Mouse (Mus musculus) testis, adult 2 months (tissue): ENCODE results near the gene Slc9a8. TPM values are rescaled to one million over a fixed set of nuclear protein-coding genes. Genes with fewer than 3 reads are reported as not detected.

ENCODE experiments used
- H3K27ac ChIP-seq: fragments of 200-500 bp; 2 replicates; pipeline ENCODE4 v1.5.1; 2012; ENCODE audit warnings: low read depth, low read length; ENCODE audit not compliant: control insufficient read depth, insufficient read depth
- H3K27me3 ChIP-seq: fragments of 200-500 bp; 2 replicates; pipeline ENCODE4 v1.6.1; 2012; ENCODE audit warnings: mild to moderate bottlenecking, low read length, moderate library complexity; ENCODE audit not compliant: control insufficient read depth, insufficient read depth
- H3K36me3 ChIP-seq: fragments of 200-500 bp; 2 replicates; pipeline ENCODE4 v1.6.1; 2012; ENCODE audit warnings: mild to moderate bottlenecking, low read length; ENCODE audit not compliant: control insufficient read depth, insufficient read depth
- H3K4me1 ChIP-seq: fragments of 200-500 bp; 2 replicates; pipeline ENCODE4 v1.6.1; 2012; ENCODE audit warnings: low read length; ENCODE audit not compliant: control insufficient read depth, insufficient read depth
- H3K4me3 ChIP-seq: fragments of 200-500 bp; 2 replicates; pipeline ENCODE4 v1.5.1; 2012; ENCODE audit warnings: low read depth, mild to moderate bottlenecking, low read length, moderate library complexity, mixed read lengths; ENCODE audit not compliant: control insufficient read depth
- CTCF ChIP-seq: fragments of 200-500 bp; IDR thresholded peaks from 2 replicates; pipeline ENCODE4 v1.5.1; 2012; ENCODE audit warnings: low read depth, mild to moderate bottlenecking, inconsistent platforms, low read length, moderate library complexity; ENCODE audit not compliant: control insufficient read depth, insufficient read depth, insufficient replicate concordance
- POLR2A ChIP-seq: fragments of 200-500 bp; IDR thresholded peaks from 2 replicates; pipeline ENCODE4 v1.6.1; 2012; ENCODE audit warnings: low read depth, mild to moderate bottlenecking, inconsistent platforms, low read length, moderate library complexity; ENCODE audit not compliant: control insufficient read depth
- polyA plus RNA-seq: library from polyadenylated mRNA; depleted of rRNA; stranded (reverse); fragments of >200 nt; gene quantifications from 2 replicates; pipeline ENCODE4 v1.2.3, GENCODE M21; 2012; rRNA removed

The Slc9a8 gene
- 53.5 and 63.4 TPM in 2 replicates for polyA plus RNA-seq

DNA sequence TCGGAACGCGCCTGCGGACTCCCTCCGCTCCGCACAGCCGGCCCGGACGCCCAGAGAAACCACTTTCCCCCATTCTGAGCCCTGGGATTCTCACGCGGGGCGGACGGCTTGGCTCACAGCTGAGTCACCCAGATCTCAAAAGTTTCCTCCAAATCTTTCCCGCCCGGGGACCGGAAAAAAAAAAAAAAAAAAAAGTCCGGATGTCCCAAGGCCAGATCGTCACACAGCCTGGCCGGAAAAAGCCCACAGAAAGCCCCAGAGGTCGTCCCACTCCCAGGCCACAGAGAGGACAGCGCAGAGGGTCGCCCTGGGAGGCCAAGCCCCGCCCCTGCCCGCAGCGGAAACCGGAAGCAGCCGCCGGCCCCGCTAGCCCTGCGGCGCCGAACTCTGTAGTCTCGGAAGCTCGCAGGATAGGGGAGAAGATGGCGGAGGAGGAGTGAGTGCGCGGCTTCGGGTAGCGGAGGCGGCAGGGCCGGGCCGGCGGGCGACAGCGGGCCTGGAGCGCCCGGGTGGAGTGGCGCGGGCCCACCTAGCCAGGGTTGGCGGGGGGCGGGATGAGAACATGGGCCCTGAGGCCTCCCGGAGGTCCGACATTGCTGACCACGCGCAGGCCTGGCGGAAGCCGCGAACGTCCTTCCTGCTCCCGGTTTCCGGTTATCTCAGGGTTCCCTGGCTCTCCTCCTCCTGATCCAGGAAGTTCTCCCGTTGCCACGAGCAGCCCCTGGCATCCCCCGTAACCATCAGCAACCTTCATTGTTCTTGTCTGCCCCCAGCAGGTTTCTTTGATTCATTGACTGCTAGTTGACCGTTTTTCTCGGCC, at the start of gene Slc9a8:
TSS of gene Slc9a8 (plus strand) at position 383 of the 820 bp plus-strand sequence.
- peaks cover 8% of the 10 kb centered on the region for H3K36me3 ChIP-seq
- peak within 1 kb of the TSS; percentile 93 for H3K27ac ChIP-seq
- H3K4me1 ChIP-seq = peaks cover 9% of the 10 kb centered on the region
- peak within 1 kb of the TSS; percentile 90 for H3K4me3 ChIP-seq
- no peaks in the 10 kb centered on the region for H3K27me3 ChIP-seq
- peak; percentile 74 for TF ChIP-seq POLR2A
- no peak for TF ChIP-seq CTCF

DNA sequence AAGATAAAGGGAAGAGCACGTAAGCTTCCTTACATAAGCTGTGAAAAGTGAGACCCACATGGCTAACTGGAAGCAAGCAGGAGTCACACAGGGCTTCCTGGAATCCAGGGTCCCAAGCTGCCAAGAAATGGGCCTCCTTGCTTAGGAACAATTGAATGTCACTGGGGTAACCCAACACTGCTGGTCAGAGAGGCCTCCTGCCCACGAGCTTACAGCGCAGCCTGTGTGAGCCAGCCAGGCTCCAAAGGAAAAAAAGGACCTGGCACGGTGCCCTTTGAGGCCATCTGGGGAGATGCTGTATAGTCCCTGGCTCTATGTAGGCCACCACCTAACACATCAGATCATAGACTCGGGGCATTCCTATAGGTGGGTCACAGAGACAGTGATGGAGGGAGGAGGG, 48.2 kb upstream of the Slc9a8 start:
- Histone ChIP-seq H3K27me3 (no peaks in the 10 kb centered on the region), H3K27ac (no peak overlapping the region), H3K4me3 (no peak overlapping the region), H3K4me1 (peaks cover 4% of the 10 kb centered on the region), H3K36me3 (no peaks in the 10 kb centered on the region)
- TF ChIP-seq POLR2A (no peak), CTCF (no peak)

DNA sequence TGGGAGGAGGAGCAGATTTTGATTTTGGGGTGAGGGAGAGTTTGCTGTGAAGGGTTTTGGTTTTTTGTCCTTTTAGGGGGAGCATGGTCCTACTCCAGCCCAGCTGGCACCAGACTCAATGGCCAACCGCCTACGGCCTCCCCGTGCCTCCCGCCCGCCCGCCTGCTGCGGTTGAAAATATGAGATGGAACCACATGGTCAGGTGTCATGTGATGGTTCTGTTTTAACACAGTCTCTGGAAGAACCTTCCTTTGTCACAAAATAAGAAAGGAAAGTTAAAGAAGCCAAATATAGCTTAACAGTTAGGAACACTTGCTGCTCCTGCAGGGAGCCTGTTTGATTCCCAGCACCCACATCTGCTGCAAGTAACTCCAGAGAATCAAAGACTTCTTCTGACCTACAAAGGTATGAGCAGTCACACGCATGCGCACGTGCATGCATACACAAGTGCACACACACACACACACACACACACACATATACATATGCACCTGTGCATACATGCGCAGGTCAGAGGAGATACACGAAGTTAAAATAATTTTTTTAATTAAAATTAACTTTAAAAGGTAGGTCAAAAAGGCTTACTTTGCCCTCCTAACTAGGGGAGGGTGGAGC, 47.2 kb upstream of the Slc9a8 start:
- Histone ChIP-seq H3K27me3 (no peaks in the 10 kb centered on the region), H3K27ac (no peak overlapping the region), H3K4me3 (no peak overlapping the region), H3K36me3 (no peaks in the 10 kb centered on the region), H3K4me1 (peaks cover 4% of the 10 kb centered on the region)
- TF ChIP-seq CTCF (no peak), POLR2A (no peak)

DNA sequence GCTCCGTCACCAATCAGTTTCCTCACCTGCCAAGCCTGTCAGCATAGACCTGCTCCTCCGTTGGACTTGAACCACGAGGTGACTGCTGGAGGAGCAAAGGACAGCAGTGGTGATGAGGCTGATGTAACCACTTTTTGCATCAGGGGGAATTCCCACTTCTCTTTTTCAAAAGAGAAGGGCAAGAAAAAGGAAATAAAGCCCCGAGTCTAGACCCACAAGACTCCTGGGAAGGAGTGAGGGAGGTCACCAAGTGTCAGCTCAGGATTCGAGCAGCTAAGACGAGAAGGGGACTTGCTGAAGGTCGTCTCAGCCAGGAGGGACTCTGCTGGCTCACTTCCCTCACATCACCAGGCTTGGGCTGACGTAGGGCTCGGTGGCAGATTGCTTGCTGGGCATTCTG, 46.4 kb upstream of the Slc9a8 start:
- no peaks in the 10 kb centered on the region for H3K27me3 ChIP-seq
- no peak overlapping the region for H3K4me3 ChIP-seq
- no peaks in the 10 kb centered on the region for H3K36me3 ChIP-seq
- H3K4me1 ChIP-seq = peaks cover 4% of the 10 kb centered on the region
- TF ChIP-seq CTCF (no peak), POLR2A (no peak)
- H3K27ac ChIP-seq = no peak overlapping the region

DNA sequence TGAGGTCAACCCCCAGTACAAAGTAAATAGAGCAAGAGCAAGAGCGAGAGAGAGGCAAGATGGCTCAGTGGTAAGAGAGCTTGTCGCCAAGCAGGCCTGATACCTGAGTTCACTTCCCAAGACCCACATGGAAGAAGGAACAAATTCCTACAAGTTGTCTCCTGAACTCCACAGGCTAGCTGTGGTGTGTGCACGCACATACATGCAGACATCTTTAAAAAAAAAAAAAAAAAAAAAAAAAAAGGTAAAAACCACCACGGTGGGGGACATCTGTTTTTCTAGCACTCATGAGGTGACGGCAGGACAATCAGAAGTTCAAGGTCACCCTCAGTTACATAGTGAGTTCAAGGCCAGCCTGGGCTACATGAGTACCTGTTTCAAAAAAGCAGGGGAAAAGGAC, 45.8 kb upstream of the Slc9a8 start:
- TF ChIP-seq POLR2A = no peak
- TF ChIP-seq CTCF = no peak
- Histone ChIP-seq H3K4me3 (no peak overlapping the region), H3K27me3 (no peaks in the 10 kb centered on the region), H3K4me1 (peaks cover 6% of the 10 kb centered on the region), H3K36me3 (no peaks in the 10 kb centered on the region), H3K27ac (no peak overlapping the region)

DNA sequence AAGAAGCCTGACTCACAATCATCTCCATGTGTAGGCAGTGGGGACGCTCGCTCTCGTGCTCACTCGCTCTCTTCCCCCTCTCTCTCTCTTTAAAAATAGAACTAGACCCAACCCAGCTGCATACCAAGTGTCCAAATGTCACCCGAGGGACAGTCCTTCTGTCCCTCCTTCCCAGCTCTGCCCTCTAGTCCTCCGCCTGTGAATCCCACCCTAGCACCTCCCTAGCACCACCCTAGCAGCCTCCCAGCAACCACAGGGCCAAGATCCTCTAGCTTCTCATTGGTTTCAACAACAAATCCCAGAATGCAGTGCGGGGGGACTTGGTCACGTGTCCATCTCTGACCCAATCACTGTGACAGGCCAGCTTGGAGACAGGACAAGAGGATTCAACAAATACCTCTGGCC, 45.4 kb upstream of the Slc9a8 start:
- Histone ChIP-seq H3K36me3 (no peaks in the 10 kb centered on the region), H3K4me3 (peak overlapping the region; percentile 46; the same call in 1 of the 2 replicates), H3K27ac (no peak overlapping the region), H3K4me1 (peaks cover 6% of the 10 kb centered on the region), H3K27me3 (no peaks in the 10 kb centered on the region)
- peak; percentile 38; the same call in 1 of the 2 replicates for TF ChIP-seq POLR2A
- no peak for TF ChIP-seq CTCF

DNA sequence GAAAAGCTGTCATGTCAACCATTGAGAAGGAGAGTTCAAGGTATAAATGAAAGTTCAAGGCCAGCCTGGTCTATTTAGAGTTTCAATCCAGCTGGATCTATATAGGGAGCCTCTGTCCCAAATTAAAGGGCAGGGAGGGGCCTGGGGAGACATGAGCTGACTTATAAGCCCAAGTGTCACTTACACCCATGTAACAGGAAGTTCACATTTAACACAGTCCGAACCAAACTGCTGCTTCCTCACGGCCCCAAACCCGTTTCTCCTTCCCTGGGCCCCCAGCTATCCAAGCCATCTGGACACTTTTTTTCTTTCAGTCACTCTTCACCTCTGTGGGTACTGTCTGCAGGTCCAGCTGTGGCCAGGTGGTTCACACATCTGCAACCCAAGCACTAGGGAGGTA, 43.8 kb upstream of the Slc9a8 start:
- no peak for TF ChIP-seq CTCF
- Histone ChIP-seq H3K4me3 (no peak overlapping the region), H3K27ac (no peak overlapping the region), H3K4me1 (peaks cover 6% of the 10 kb centered on the region), H3K27me3 (no peaks in the 10 kb centered on the region), H3K36me3 (no peaks in the 10 kb centered on the region)

DNA sequence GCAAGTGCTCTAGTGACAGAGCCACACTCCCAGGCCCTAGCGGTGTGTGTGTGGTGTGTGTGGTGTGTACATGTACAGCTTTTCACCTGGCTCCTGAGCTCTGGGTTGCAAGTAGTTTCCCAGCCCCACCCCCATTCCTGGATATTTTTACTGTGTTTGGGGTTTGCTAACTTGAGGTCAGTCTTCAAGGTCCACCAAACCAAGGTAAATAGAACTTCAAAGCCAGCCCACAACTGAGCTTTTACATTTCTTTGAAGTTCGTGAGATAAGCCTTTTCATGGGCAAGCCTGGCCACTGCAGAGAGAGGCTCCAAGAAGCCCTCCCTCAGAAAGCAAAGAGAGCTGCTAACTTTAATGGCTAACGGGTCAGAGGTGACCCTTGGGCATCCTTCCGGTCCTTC, 42.5 kb upstream of the Slc9a8 start:
- H3K36me3 ChIP-seq = no peaks in the 10 kb centered on the region
- H3K27ac ChIP-seq = no peak overlapping the region
- no peak overlapping the region for H3K4me3 ChIP-seq
- TF ChIP-seq POLR2A (no peak), CTCF (no peak)
- peaks cover 6% of the 10 kb centered on the region for H3K4me1 ChIP-seq
- no peaks in the 10 kb centered on the region for H3K27me3 ChIP-seq
